Mouse (Mus musculus): ENCODE data around the gene Aass. TPM values are rescaled to one million over a fixed set of nuclear protein-coding genes. Genes with fewer than 3 reads are reported as not detected.

The Aass gene
- polyA plus RNA-seq, 1 experiment, result 3.8 TPM

GRCm38 (mm10) chr6:23076060-23076459, 56.7 kb downstream of the Aass start:
- DNase-seq (ENCODE audit: extremely low spot score in 1 of 2, low spot score in 1 of 2), result no peak

GRCm38 (mm10) chr6:23055734-23056133, 77.1 kb downstream of the Aass start:
- DNase-seq (ENCODE audit: extremely low spot score in 1 of 2, low spot score in 1 of 2), result no peak

- DNase-seq (ENCODE audit: extremely low spot score in 1 of 2, low spot score in 1 of 2), result no peak
These were observed 84.0 kb downstream of the Aass start for GRCm38 (mm10) chr6:23048836-23049235.

GRCm38 (mm10) chr6:23028251-23028650, 104.5 kb downstream of the Aass start:
- DNase-seq (ENCODE audit: extremely low spot score in 1 of 2, low spot score in 1 of 2), result no peak

Other genes starting within 250 kb of the Aass start
- 0.08 and 0.29 TPM in 2 replicates for gene Fezf1, start 115.4 kb upstream of the Aass start, polyA plus RNA-seq (2012; rRNA removed)

Measured in frontal cortex, adult 2 months (tissue).